Mouse (Mus musculus) bone marrow macrophage, adult 2 months (primary cell): ENCODE measurements around the gene Nrtn.

Experiments
- CTCF ChIP-seq: IDR thresholded peaks from 2 replicates; pipeline ENCODE4 v1.5.1; 2012; ENCODE audit warnings: low read depth, mild to moderate bottlenecking, low read length, moderate library complexity
- POLR2A ChIP-seq: IDR thresholded peaks from 2 replicates; pipeline ENCODE4 v1.6.1; 2012; ENCODE audit warnings: mild to moderate bottlenecking, low read depth, low read length, borderline replicate concordance

DNA sequence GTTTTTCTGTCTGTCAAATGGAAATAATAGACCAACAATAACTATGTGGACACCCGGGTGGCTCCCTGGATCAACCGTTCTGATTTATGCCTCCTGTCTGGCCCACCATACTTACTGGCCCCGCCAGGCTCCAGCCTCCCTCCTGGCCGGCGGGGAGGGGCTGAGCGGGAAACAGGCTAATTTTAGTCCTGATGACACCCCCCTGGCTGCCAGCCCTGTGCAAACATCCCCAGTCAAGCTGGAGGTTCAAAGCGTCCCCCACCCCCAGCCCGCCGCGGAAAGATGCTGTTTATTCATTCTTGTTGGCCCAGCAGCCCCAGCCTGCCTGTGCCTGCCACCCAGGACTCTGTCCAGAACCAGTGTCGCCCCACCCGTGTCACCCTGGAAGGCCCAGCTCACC lies 29.2 kb downstream of the Nrtn start:
- TF ChIP-seq CTCF (no peak), POLR2A (no peak)
